In genomic region chr17:26780750-26781571, GRCm38 (mm10) we compare ENCODE assay signal across 8 mouse cellular contexts. TPM values are rescaled to one million over a fixed set of nuclear protein-coding genes. Genes with fewer than 3 reads are reported as not detected.
DNase-seq lines count a peak whose midpoint lies in the region; ATAC-seq lines count a peak whose summit lies in the region.

Gene Bnip1, plus strand, starts transcription at chr17:26781066.

- peak within 1 kb of the TSS; percentile 74 for H3K27ac ChIP-seq in hindbrain, embryonic 14.5 days

- peaks cover 9% of the 10 kb centered on the region for H3K4me1 ChIP-seq in hindbrain, embryonic 14.5 days (replicated peaks; ENCODE audit: control insufficient read depth, insufficient read depth, low read length)

- DNase-seq in NIH3T3 (ENCODE audit: low read depth) = peak; percentile 89
- DNase-seq in cerebellum, postnatal 10 days = peak; percentile 90
- DNase-seq in frontal cortex, postnatal 25 days (ENCODE audit: low spot score in 2 of 2) = peak; percentile 72 to 75
- peak; percentile 86 for DNase-seq in hindbrain, embryonic 14.5 days (ENCODE audit: low spot score)
- peak; percentile 77 to 78 for DNase-seq in layer of hippocampus, postnatal 36 days
- peak; percentile 84 for DNase-seq in lung, postnatal 36 days
- DNase-seq in retina, postnatal 1 day = peak; percentile 88
- peak; percentile 63 for DNase-seq in urinary bladder, adult 2 months (ENCODE audit: low spot score)

- H3K36me3 ChIP-seq in hindbrain, embryonic 14.5 days (replicated peaks; ENCODE audit: control insufficient read depth, insufficient read depth) = peaks cover 30% of the 10 kb centered on the region

- peak; percentile 82 for ATAC-seq in hindbrain, embryonic 14.5 days (ENCODE audit: low FRiP score)

- under 1% methylated on average over 42 of the region's 42 CpGs for WGBS in hindbrain, embryonic 14.5 days

- H3K4me2 ChIP-seq in hindbrain, embryonic 14.5 days (replicated peaks) = peak within 1 kb of the TSS; percentile 92

- no peaks in the 10 kb centered on the region for H3K9me3 ChIP-seq in hindbrain, embryonic 14.5 days (ENCODE audit: control insufficient read depth, low read length)

- H3K9ac ChIP-seq in hindbrain, embryonic 14.5 days = peak within 1 kb of the TSS; percentile 83

- H3K27me3 ChIP-seq in hindbrain, embryonic 14.5 days (ENCODE audit: control insufficient read depth, insufficient read depth, low read length) = no peaks in the 10 kb centered on the region

- H3K4me3 ChIP-seq in hindbrain, embryonic 14.5 days (replicated peaks; ENCODE audit: low read length) = peak within 1 kb of the TSS; percentile 87

RNA-seq across cellular contexts. Expression of gene Bnip1, which starts in this region (rescaled TPM):
- polyA plus RNA-seq in hindbrain, embryonic 14.5 days (2014; fragmentation: Nextera tagmentation; extraction: Ambion mirVana) = 47.8 and 51.5 TPM in 2 replicates
- 10 to 100 TPM; 32.7 to 35.5 TPM for total RNA-seq in layer of hippocampus, postnatal 36 days (2021)
- 31.1 and 32.5 TPM in 2 replicates for polyA plus RNA-seq in urinary bladder, adult 2 months (2012; rRNA removed)

Comparison
In these comparisons a context has a peak if more than half of its experiments do, and no peak if none do; other contexts are left out.
1. Peak in every context shown above with its lines: DNase-seq, ATAC-seq, H3K4me3 ChIP-seq and H3K27ac ChIP-seq.